Mouse (Mus musculus): ENCODE results near the gene Hyal4. TPM values are rescaled to one million over a fixed set of nuclear protein-coding genes. Genes with fewer than 3 reads are reported as not detected.

Hyal4 gene
- polyA plus RNA-seq, 1 experiment from 2014 or later, result not detected

- 93% methylated on average over 3 of the region's 3 CpGs for WGBS
These were observed 11.2 kb downstream of the Hyal4 start for GRCm38 (mm10) chr6:24759281-24759680.

GRCm38 (mm10) chr6:24766261-24766660, 18.1 kb downstream of the Hyal4 start:
- 67% methylated on average over 2 of the region's 2 CpGs for WGBS
- ATAC-seq (ENCODE audit: insufficient read depth) (no peak), DNase-seq (no peak)
- H3K4me3 ChIP-seq (ENCODE audit: low read depth, low read length), result no peak overlapping the region
- H3K27me3 ChIP-seq (ENCODE audit: insufficient read depth, low read length), result no peaks in the 10 kb centered on the region
- H3K9ac ChIP-seq, result no peak overlapping the region
- TF ChIP-seq CTCF (IDR thresholded peaks at IDR 0.05; ENCODE audit: low read depth), result no peak
- no peak overlapping the region for H3K27ac ChIP-seq (ENCODE audit: low read depth)
- no peaks in the 10 kb centered on the region for H3K4me1 ChIP-seq (ENCODE audit: insufficient read depth)
- no peaks in the 10 kb centered on the region for H3K36me3 ChIP-seq (ENCODE audit: insufficient read depth)
- no peak overlapping the region for H3K4me2 ChIP-seq
- no peaks in the 10 kb centered on the region for H3K9me3 ChIP-seq (ENCODE audit: low read depth, low read length)

More at GRCm38 (mm10) chr6:24759281-24759680, 11.2 kb downstream of the Hyal4 start:
- no peaks in the 10 kb centered on the region for H3K27me3 ChIP-seq (ENCODE audit: insufficient read depth, low read length)
- H3K4me1 ChIP-seq (ENCODE audit: insufficient read depth), result no peaks in the 10 kb centered on the region
- no peak overlapping the region for H3K27ac ChIP-seq (ENCODE audit: low read depth)
- no peaks in the 10 kb centered on the region for H3K36me3 ChIP-seq (ENCODE audit: insufficient read depth)
- DNase-seq (no peak), ATAC-seq (ENCODE audit: insufficient read depth) (no peak)
- no peaks in the 10 kb centered on the region for H3K9me3 ChIP-seq (ENCODE audit: low read depth, low read length)
- H3K9ac ChIP-seq, result no peak overlapping the region
- no peak overlapping the region for H3K4me2 ChIP-seq
- TF ChIP-seq CTCF (IDR thresholded peaks at IDR 0.05; ENCODE audit: low read depth), result no peak
- H3K4me3 ChIP-seq (ENCODE audit: low read depth, low read length), result no peak overlapping the region

- H3K4me3 ChIP-seq (ENCODE audit: low read depth, low read length), result no peak overlapping the region
- no peaks in the 10 kb centered on the region for H3K27me3 ChIP-seq (ENCODE audit: insufficient read depth, low read length)
- ATAC-seq (ENCODE audit: insufficient read depth) (no peak), DNase-seq (no peak)
- no peak for TF ChIP-seq CTCF (IDR thresholded peaks at IDR 0.05; ENCODE audit: low read depth)
- no peak overlapping the region for H3K4me2 ChIP-seq
- no peaks in the 10 kb centered on the region for H3K36me3 ChIP-seq (ENCODE audit: insufficient read depth)
- H3K9me3 ChIP-seq (ENCODE audit: low read depth, low read length), result no peaks in the 10 kb centered on the region
- H3K4me1 ChIP-seq (ENCODE audit: insufficient read depth), result no peaks in the 10 kb centered on the region
- no peak overlapping the region for H3K9ac ChIP-seq
- H3K27ac ChIP-seq (ENCODE audit: low read depth), result no peak overlapping the region
- WGBS, result 65% methylated on average over 2 of the region's 2 CpGs
These were observed 31.1 kb downstream of the Hyal4 start for GRCm38 (mm10) chr6:24779182-24779581.

GRCm38 (mm10) chr6:24790888-24791287, 42.8 kb downstream of the Hyal4 start, which contains the start of gene Spam1:
Gene Spam1 (plus strand): TSS chr6:24791188.
- no peak for ATAC-seq (ENCODE audit: insufficient read depth)
- no peak for DNase-seq
- no peak within 1 kb of the TSS for H3K9ac ChIP-seq
- H3K4me1 ChIP-seq (ENCODE audit: insufficient read depth), result no peaks in the 10 kb centered on the region
- no peak within 1 kb of the TSS for H3K27ac ChIP-seq (ENCODE audit: low read depth)
- no peak within 1 kb of the TSS for H3K4me3 ChIP-seq (ENCODE audit: low read depth, low read length)
- no peak for TF ChIP-seq CTCF (IDR thresholded peaks at IDR 0.05; ENCODE audit: low read depth)
- no peak within 1 kb of the TSS for H3K4me2 ChIP-seq
- no peaks in the 10 kb centered on the region for H3K9me3 ChIP-seq (ENCODE audit: low read depth, low read length)
- H3K27me3 ChIP-seq (ENCODE audit: insufficient read depth, low read length), result no peaks in the 10 kb centered on the region
- H3K36me3 ChIP-seq (ENCODE audit: insufficient read depth), result no peaks in the 10 kb centered on the region

Other genes starting within 250 kb of the Hyal4 start
- 0.09 and 0.15 TPM in 2 replicates for gene Iqub, start 233.3 kb upstream of the Hyal4 start, polyA plus RNA-seq (2014; fragmentation: Nextera tagmentation; extraction: Ambion mirVana)
- 300 and 324 TPM in 2 replicates for gene Ndufa5, start 220.3 kb upstream of the Hyal4 start, polyA plus RNA-seq (2014; fragmentation: Nextera tagmentation; extraction: Ambion mirVana)
- 0.13 TPM in 1 of 2 replicates, not detected in the other for gene Asb15, start 220.2 kb upstream of the Hyal4 start, polyA plus RNA-seq (2014; fragmentation: Nextera tagmentation; extraction: Ambion mirVana)
- gene Lmod2, start 150.6 kb upstream of the Hyal4 start, polyA plus RNA-seq (2014; fragmentation: Nextera tagmentation; extraction: Ambion mirVana), result 0.09 and 0.61 TPM in 2 replicates
- 61.2 and 65.2 TPM in 2 replicates for gene Wasl, start 83.3 kb upstream of the Hyal4 start, polyA plus RNA-seq (2014; fragmentation: Nextera tagmentation; extraction: Ambion mirVana)
- gene Hyal6, start 15.1 kb upstream of the Hyal4 start, polyA plus RNA-seq (2014; fragmentation: Nextera tagmentation; extraction: Ambion mirVana), result not detected in 2 replicates
- gene Spam1, start 42.9 kb downstream of the Hyal4 start, polyA plus RNA-seq (2014; fragmentation: Nextera tagmentation; extraction: Ambion mirVana), result not detected in 2 replicates
- not detected in 2 replicates for gene Hyal5, start 109.7 kb downstream of the Hyal4 start, polyA plus RNA-seq (2014; fragmentation: Nextera tagmentation; extraction: Ambion mirVana)
- gene Tmem229a, start 208.0 kb downstream of the Hyal4 start, polyA plus RNA-seq (2014; fragmentation: Nextera tagmentation; extraction: Ambion mirVana), result 0.11 and 0.22 TPM in 2 replicates

Measured in lung, embryonic 14.5 days (tissue).